Mouse (Mus musculus) forebrain, embryonic 12.5 days (tissue): ENCODE measurements around the gene Trub1. TPM values are rescaled to one million over a fixed set of nuclear protein-coding genes. Genes with fewer than 3 reads are reported as not detected.

Experiments used
- ATAC-seq: fragments of 200-750 bp; cut with Nextera tagmentation; 2 replicates; pipeline ENCODE4 v1.8.0; 2017; ENCODE audit warnings: moderate TSS enrichment; ENCODE audit not compliant: low FRiP score
- H3K27ac ChIP-seq: fragments of 300-500 bp; sonication (generic); 2 replicates; pipeline ENCODE4 v1.5.1; 2016; ENCODE audit warnings: mild to moderate bottlenecking
- H3K27me3 ChIP-seq: fragments of 300-500 bp; sonication (generic); 2 replicates; pipeline ENCODE4 v1.6.1; 2016; ENCODE audit warnings: mild to moderate bottlenecking
- H3K36me3 ChIP-seq: fragments of 300-500 bp; sonication (generic); replicated peaks from 2 replicates; pipeline ENCODE4 v1.6.1; 2016; ENCODE audit warnings: mild to moderate bottlenecking
- H3K4me1 ChIP-seq: fragments of 300-500 bp; sonication (generic); 2 replicates; pipeline ENCODE4 v1.6.1; 2016
- H3K4me2 ChIP-seq: fragments of 300-500 bp; sonication (generic); 2 replicates; pipeline ENCODE4 v1.6.1; 2016; ENCODE audit warnings: mild to moderate bottlenecking, moderate library complexity
- H3K4me3 ChIP-seq: fragments of 300-500 bp; sonication (generic); replicated peaks from 2 replicates; pipeline ENCODE4 v1.5.1; 2016; ENCODE audit warnings: mild to moderate bottlenecking
- H3K9ac ChIP-seq: fragments of 300-500 bp; sonication (generic); 2 replicates; pipeline ENCODE4 v1.6.1; 2016; ENCODE audit warnings: mild to moderate bottlenecking
- H3K9me3 ChIP-seq: fragments of 300-500 bp; sonication (generic); 2 replicates; pipeline ENCODE4 v1.6.1; 2016
- WGBS: fragments of 180-500 bp; shearing (Covaris S2); methylation state at CpG from one replicate; pipeline ENCODE4 v1.1.7; 2016; 5-methylcytosine and 5-hydroxymethylcytosine counted together
- polyA plus RNA-seq: library from polyadenylated mRNA; unstranded; fragments of >200 nt; fragmentation: Nextera tagmentation; extraction: Ambion mirVana; gene quantifications from 2 replicates; pipeline ENCODE4 v1.2.1, GENCODE M21; 2016

The Trub1 gene
- polyA plus RNA-seq, 1 experiment from 2014 or later = 20.1 TPM

- H3K36me3 ChIP-seq = 0 out of 2 replicates have a peak, but pooled peaks cover 3% of the 10 kb centered on the region
- no peak overlapping the region for H3K27ac ChIP-seq
- ATAC-seq = no peak
- H3K4me3 ChIP-seq = no peak overlapping the region
- no peak overlapping the region for H3K4me2 ChIP-seq
- 0 out of 2 replicates have a peak, but pooled peaks cover 2% of the 10 kb centered on the region for H3K9me3 ChIP-seq
- 87% methylated on average over 8 of the region's 8 CpGs for whole genome bisulfite sequencing
- H3K4me1 ChIP-seq = peaks cover 8% of the 10 kb centered on the region
- H3K9ac ChIP-seq = no peak overlapping the region
- no peaks in the 10 kb centered on the region for H3K27me3 ChIP-seq
These were observed 27.4 kb downstream of the Trub1 start for GRCm38 (mm10) chr19:57479886-57480655.

GRCm38 (mm10) chr19:57481743-57482259, 29.1 kb downstream of the Trub1 start:
- peaks cover 8% of the 10 kb centered on the region for H3K4me1 ChIP-seq
- no peak overlapping the region for H3K4me3 ChIP-seq
- WGBS = 94% methylated on average over 6 of the region's 6 CpGs
- no peaks in the 10 kb centered on the region for H3K27me3 ChIP-seq
- no peak for ATAC-seq
- 0 out of 2 replicates have a peak, but pooled peaks cover 2% of the 10 kb centered on the region for H3K9me3 ChIP-seq
- H3K27ac ChIP-seq = no peak overlapping the region
- peaks cover 8% of the 10 kb centered on the region for H3K36me3 ChIP-seq
- no peak overlapping the region for H3K9ac ChIP-seq
- no peak overlapping the region for H3K4me2 ChIP-seq

DNA sequence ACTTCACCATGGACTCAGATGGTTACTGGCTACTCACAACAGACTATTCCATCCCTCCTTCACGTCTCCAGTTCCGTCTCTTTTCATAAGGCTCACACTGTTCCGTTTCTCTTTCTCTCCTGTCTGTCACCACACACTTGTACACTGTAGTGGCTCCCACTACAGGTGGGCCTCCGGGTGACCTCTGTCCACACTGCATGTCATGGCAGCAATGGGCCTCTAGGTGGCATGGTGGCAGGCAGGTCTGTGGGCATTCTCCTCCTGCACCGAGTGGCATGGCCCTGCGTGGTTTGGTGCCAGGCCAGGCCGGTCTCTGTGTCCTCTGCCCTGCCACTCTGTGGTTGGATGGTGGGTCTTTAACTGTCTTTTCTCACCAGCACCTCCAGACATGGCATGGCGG, 30.1 kb downstream of the Trub1 start:
- Histone ChIP-seq H3K9ac (no peak overlapping the region), H3K4me1 (peaks cover 8% of the 10 kb centered on the region; the same call in 1 of the 2 replicates), H3K4me3 (no peak overlapping the region), H3K27me3 (no peaks in the 10 kb centered on the region), H3K4me2 (no peak overlapping the region), H3K9me3 (0 out of 2 replicates have a peak, but pooled peaks cover 2% of the 10 kb centered on the region), H3K27ac (no peak overlapping the region), H3K36me3 (peaks cover 8% of the 10 kb centered on the region)
- ATAC-seq = no peak
- WGBS = 83% methylated on average over 8 of the region's 8 CpGs

- WGBS = 92% methylated on average over 13 of the region's 13 CpGs
- Histone ChIP-seq H3K4me1 (no peaks in the 10 kb centered on the region; the same call in 1 of the 2 replicates), H3K4me3 (no peak overlapping the region), H3K9me3 (0 out of 2 replicates have a peak, but pooled peaks cover 2% of the 10 kb centered on the region), H3K36me3 (peaks cover 8% of the 10 kb centered on the region), H3K27ac (no peak overlapping the region), H3K4me2 (no peak overlapping the region), H3K9ac (no peak overlapping the region), H3K27me3 (no peaks in the 10 kb centered on the region)
- no peak for ATAC-seq
These were observed 34.4 kb downstream of the Trub1 start for GRCm38 (mm10) chr19:57487051-57487658.

- Histone ChIP-seq H3K4me2 (no peak overlapping the region), H3K4me1 (no peaks in the 10 kb centered on the region; the same call in 1 of the 2 replicates), H3K27ac (no peak overlapping the region), H3K27me3 (no peaks in the 10 kb centered on the region), H3K9me3 (no peaks in the 10 kb centered on the region), H3K36me3 (peaks cover 4% of the 10 kb centered on the region), H3K4me3 (no peak overlapping the region), H3K9ac (no peak overlapping the region)
- 87% methylated on average over 7 of the region's 7 CpGs for WGBS
- ATAC-seq = no peak
These were observed 36.8 kb downstream of the Trub1 start for GRCm38 (mm10) chr19:57489527-57489926.

DNA sequence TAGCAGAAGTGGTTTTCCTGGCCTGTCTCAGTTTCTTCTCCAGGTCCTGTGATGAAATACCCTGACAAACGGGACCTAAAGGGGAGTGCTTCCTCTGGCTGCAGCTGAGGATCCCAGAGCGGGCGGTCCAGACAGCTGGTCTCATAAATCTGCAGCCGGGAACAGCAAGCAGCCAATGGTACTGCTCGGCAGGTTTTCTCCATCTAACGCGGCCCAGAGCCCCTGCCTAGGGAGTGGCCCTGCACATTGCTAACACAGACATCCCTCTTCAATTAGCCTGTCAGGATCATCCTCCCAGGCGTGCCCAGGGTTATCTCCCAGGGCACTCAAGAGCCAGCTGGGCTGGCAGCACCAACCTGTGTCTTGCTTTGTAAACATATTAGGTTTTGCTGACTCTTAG, 38.3 kb downstream of the Trub1 start:
- no peak overlapping the region for H3K9ac ChIP-seq
- no peaks in the 10 kb centered on the region for H3K27me3 ChIP-seq
- no peak overlapping the region for H3K4me3 ChIP-seq
- H3K27ac ChIP-seq = 0 out of 2 replicates have a peak overlapping the region, but pooled peaks have one; percentile 19
- peak; percentile 55; the same call in 1 of the 2 replicates for ATAC-seq
- H3K36me3 ChIP-seq = no peaks in the 10 kb centered on the region
- no peak overlapping the region for H3K4me2 ChIP-seq
- no peaks in the 10 kb centered on the region; the same call in 1 of the 2 replicates for H3K4me1 ChIP-seq
- WGBS = 52% methylated on average over 8 of the region's 8 CpGs
- no peaks in the 10 kb centered on the region for H3K9me3 ChIP-seq

- Histone ChIP-seq H3K4me2 (no peak overlapping the region), H3K9me3 (no peaks in the 10 kb centered on the region), H3K4me1 (no peaks in the 10 kb centered on the region; the same call in 1 of the 2 replicates), H3K36me3 (no peaks in the 10 kb centered on the region), H3K27ac (no peak overlapping the region), H3K27me3 (no peaks in the 10 kb centered on the region), H3K4me3 (no peak overlapping the region), H3K9ac (no peak overlapping the region)
- WGBS = 90% methylated on average over 5 of the region's 5 CpGs
- no peak for ATAC-seq
These were observed 41.3 kb downstream of the Trub1 start for GRCm38 (mm10) chr19:57494020-57494419.

DNA sequence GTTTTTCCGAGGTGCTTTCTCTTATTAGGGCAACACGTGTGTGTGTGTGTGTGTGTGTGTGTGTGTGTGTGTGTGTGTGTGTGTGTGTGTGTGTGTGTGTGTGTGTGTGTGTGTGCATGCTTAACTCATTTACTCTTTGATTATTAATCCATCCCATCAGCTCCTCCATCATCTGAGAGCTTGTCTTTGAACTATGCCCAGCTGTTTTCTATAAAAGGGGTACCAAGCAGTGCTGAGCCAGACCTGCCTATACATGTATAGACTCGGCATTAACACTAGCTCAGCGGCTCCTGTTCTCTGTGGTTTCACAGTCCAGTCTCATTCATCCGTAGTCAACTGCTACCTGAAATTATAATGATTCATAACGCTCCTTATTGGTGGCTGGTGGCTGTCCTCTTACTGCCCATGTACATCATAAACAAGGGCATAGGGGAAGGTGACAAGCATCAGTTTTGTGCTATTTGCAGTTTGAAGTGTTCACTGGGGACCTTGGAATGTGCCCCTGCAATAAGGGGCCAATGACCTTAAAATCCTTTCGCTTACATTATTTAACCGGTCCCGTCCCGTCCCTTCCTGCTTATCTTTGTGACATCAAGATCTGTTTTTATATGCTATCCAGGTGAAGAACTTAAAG, 45.5 kb downstream of the Trub1 start:
- no peak for ATAC-seq
- H3K4me1 ChIP-seq = no peaks in the 10 kb centered on the region
- no peaks in the 10 kb centered on the region for H3K27me3 ChIP-seq
- H3K9me3 ChIP-seq = no peaks in the 10 kb centered on the region
- H3K4me2 ChIP-seq = no peak overlapping the region
- no peak overlapping the region for H3K9ac ChIP-seq
- H3K4me3 ChIP-seq = no peak overlapping the region
- 90% methylated on average over 10 of the region's 10 CpGs for WGBS
- no peak overlapping the region for H3K27ac ChIP-seq
- no peaks in the 10 kb centered on the region for H3K36me3 ChIP-seq

GRCm38 (mm10) chr19:57498884-57499410, 46.2 kb downstream of the Trub1 start:
- no peaks in the 10 kb centered on the region for H3K4me1 ChIP-seq
- no peaks in the 10 kb centered on the region for H3K36me3 ChIP-seq
- H3K9me3 ChIP-seq = no peaks in the 10 kb centered on the region
- no peaks in the 10 kb centered on the region for H3K27me3 ChIP-seq
- no peak overlapping the region for H3K4me2 ChIP-seq
- no peak overlapping the region for H3K27ac ChIP-seq
- H3K4me3 ChIP-seq = no peak overlapping the region
- H3K9ac ChIP-seq = no peak overlapping the region
- no peak for ATAC-seq
- WGBS = 80% methylated on average over 6 of the region's 6 CpGs

GRCm38 (mm10) chr19:57500254-57500653, 47.5 kb downstream of the Trub1 start:
- Histone ChIP-seq H3K4me2 (no peak overlapping the region), H3K36me3 (no peaks in the 10 kb centered on the region), H3K9me3 (no peaks in the 10 kb centered on the region), H3K9ac (no peak overlapping the region), H3K27ac (no peak overlapping the region), H3K4me1 (0 out of 2 replicates have a peak, but pooled peaks cover 2% of the 10 kb centered on the region), H3K4me3 (no peak overlapping the region), H3K27me3 (no peaks in the 10 kb centered on the region)
- ATAC-seq = no peak
- 93% methylated on average over 5 of the region's 5 CpGs for WGBS

- Histone ChIP-seq H3K4me1 (peaks cover 5% of the 10 kb centered on the region; the same call in 1 of the 2 replicates), H3K27me3 (no peaks in the 10 kb centered on the region), H3K4me2 (no peak overlapping the region), H3K4me3 (no peak overlapping the region), H3K9me3 (no peaks in the 10 kb centered on the region), H3K9ac (no peak overlapping the region), H3K27ac (no peak overlapping the region), H3K36me3 (no peaks in the 10 kb centered on the region)
- WGBS = 68% methylated on average over 6 of the region's 6 CpGs
- no peak for ATAC-seq
These were observed 50.4 kb downstream of the Trub1 start for GRCm38 (mm10) chr19:57503144-57503543.
